In the genomic region with DNA sequence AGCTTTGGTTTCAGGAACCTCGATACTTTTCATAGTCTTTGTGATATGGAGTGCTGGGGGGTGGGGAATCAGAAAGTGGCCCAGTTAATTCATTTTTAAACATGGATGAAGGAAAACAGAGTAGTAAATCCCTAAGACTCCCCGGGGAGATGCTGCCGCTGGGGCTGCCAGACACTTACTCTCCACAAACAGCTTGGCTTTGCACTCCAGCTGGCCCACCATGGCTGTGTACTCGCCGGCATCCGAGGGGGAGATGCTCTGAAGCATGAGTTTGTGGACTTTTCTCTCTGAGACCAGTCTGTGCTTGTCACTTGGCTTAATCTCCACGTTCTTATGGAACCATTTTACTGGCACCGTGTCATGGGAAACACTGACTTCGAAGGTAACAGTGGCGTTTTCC, we compare ENCODE assay signal across 29 mouse cellular contexts. TPM values are rescaled to one million over a fixed set of nuclear protein-coding genes. Genes with fewer than 3 reads are reported as not detected.
DNase-seq lines count a peak whose midpoint lies in the region; ATAC-seq and TF ChIP-seq lines count a peak whose summit lies in the region.
"Had no signal": no experiment of that assay in that cellular context is flagged by ENCODE, and none has a peak within 500 bp of the region (broad histone marks: within the 10 kb centered on the region; RNA-seq: fewer than 3 reads in every experiment).

No protein-coding gene starts in this region.

- no peak overlapping the region for H3K27ac ChIP-seq in embryonic facial prominence, embryonic 14.5 days (replicated peaks; ENCODE audit: low read depth, low read length)
- no peak overlapping the region for H3K27ac ChIP-seq in embryonic facial prominence, embryonic 10.5 days (replicated peaks)
- H3K27ac ChIP-seq in kidney, postnatal 0 days, result no peak overlapping the region
- H3K27ac ChIP-seq in kidney, adult 2 months (ENCODE audit: insufficient read depth, low read depth, low read length), result no peak overlapping the region
- H3K27ac ChIP-seq in midbrain, embryonic 12.5 days (replicated peaks), result no peak overlapping the region
- H3K27ac ChIP-seq in midbrain, embryonic 16.5 days (ENCODE audit: low read length), result no peak overlapping the region
- H3K27ac ChIP-seq: embryonic facial prominence, embryonic 13.5 days; forebrain, embryonic 13.5 days; heart, adult 2 months; hindbrain, embryonic 14.5 days; limb, embryonic 10.5 days; limb, embryonic 15.5 days; liver, embryonic 14.5 days; macrophage; stomach, embryonic 15.5 days had no signal

- 0 out of 2 replicates have a peak, but pooled peaks cover 7% of the 10 kb centered on the region for H3K9me3 ChIP-seq in embryonic facial prominence, embryonic 14.5 days (ENCODE audit: control insufficient read depth, low read length)
- H3K9me3 ChIP-seq in embryonic facial prominence, embryonic 10.5 days, result no peaks in the 10 kb centered on the region
- no peaks in the 10 kb centered on the region for H3K9me3 ChIP-seq in kidney, postnatal 0 days (replicated peaks; ENCODE audit: low read length)
- H3K9me3 ChIP-seq in midbrain, embryonic 12.5 days, result 0 out of 2 replicates have a peak, but pooled peaks cover 6% of the 10 kb centered on the region
- no peaks in the 10 kb centered on the region for H3K9me3 ChIP-seq in midbrain, embryonic 16.5 days (replicated peaks; ENCODE audit: control insufficient read depth, low read length, poor library complexity, severe bottlenecking)
- H3K9me3 ChIP-seq: embryonic facial prominence, embryonic 13.5 days; heart, embryonic 12.5 days; limb, embryonic 10.5 days; limb, embryonic 15.5 days; stomach, embryonic 15.5 days had no signal

- H3K4me1 ChIP-seq in embryonic facial prominence, embryonic 14.5 days (ENCODE audit: control insufficient read depth, insufficient read depth, low read length), result no peaks in the 10 kb centered on the region
- no peaks in the 10 kb centered on the region for H3K4me1 ChIP-seq in embryonic facial prominence, embryonic 10.5 days
- H3K4me1 ChIP-seq in kidney, postnatal 0 days (replicated peaks; ENCODE audit: insufficient read depth, low read length), result no peaks in the 10 kb centered on the region
- no peaks in the 10 kb centered on the region for H3K4me1 ChIP-seq in kidney, adult 2 months (ENCODE audit: control insufficient read depth, insufficient read depth, low read length)
- H3K4me1 ChIP-seq in midbrain, embryonic 12.5 days, result no peaks in the 10 kb centered on the region
- H3K4me1 ChIP-seq in midbrain, embryonic 16.5 days (ENCODE audit: control insufficient read depth, insufficient read depth, low read length), result no peaks in the 10 kb centered on the region
- H3K4me1 ChIP-seq: embryonic facial prominence, embryonic 13.5 days; forebrain, embryonic 13.5 days; heart, embryonic 12.5 days; limb, embryonic 10.5 days; limb, embryonic 15.5 days; stomach, embryonic 15.5 days had no signal

- H3K27me3 ChIP-seq in embryonic facial prominence, embryonic 14.5 days (replicated peaks; ENCODE audit: control insufficient read depth, insufficient read depth, low read length), result no peaks in the 10 kb centered on the region
- H3K27me3 ChIP-seq in embryonic facial prominence, embryonic 10.5 days (replicated peaks; ENCODE audit: low read depth, poor library complexity, severe bottlenecking), result no peaks in the 10 kb centered on the region
- no peaks in the 10 kb centered on the region for H3K27me3 ChIP-seq in kidney, postnatal 0 days (ENCODE audit: insufficient read depth, low read length)
- no peaks in the 10 kb centered on the region for H3K27me3 ChIP-seq in kidney, adult 2 months (replicated peaks; ENCODE audit: control insufficient read depth, insufficient read depth, low read length)
- no peaks in the 10 kb centered on the region for H3K27me3 ChIP-seq in midbrain, embryonic 12.5 days
- H3K27me3 ChIP-seq in midbrain, embryonic 16.5 days (ENCODE audit: control insufficient read depth, insufficient read depth, low read depth, low read length), result no peaks in the 10 kb centered on the region
- H3K27me3 ChIP-seq: embryonic facial prominence, embryonic 13.5 days; forebrain, embryonic 13.5 days; heart, embryonic 12.5 days; limb, embryonic 15.5 days; stomach, embryonic 15.5 days had no signal

- 63% methylated on average over 10 of the region's 10 CpGs for WGBS in embryonic facial prominence, embryonic 14.5 days
- 76% methylated on average over 10 of the region's 10 CpGs for WGBS in embryonic facial prominence, embryonic 10.5 days
- 66% methylated on average over 10 of the region's 10 CpGs for WGBS in kidney, postnatal 0 days
- 69% methylated on average over 10 of the region's 10 CpGs for WGBS in kidney, adult 2 months
- 64% methylated on average over 10 of the region's 10 CpGs for WGBS in midbrain, embryonic 12.5 days
- 61% methylated on average over 10 of the region's 10 CpGs for WGBS in midbrain, embryonic 16.5 days

- no peak overlapping the region for H3K9ac ChIP-seq in embryonic facial prominence, embryonic 14.5 days (ENCODE audit: low read depth, low read length)
- no peak overlapping the region for H3K9ac ChIP-seq in kidney, postnatal 0 days (ENCODE audit: low read depth, low read length)
- no peak overlapping the region for H3K9ac ChIP-seq in midbrain, embryonic 12.5 days (replicated peaks)
- no peak overlapping the region for H3K9ac ChIP-seq in midbrain, embryonic 16.5 days (ENCODE audit: low read depth, low read length)
- H3K9ac ChIP-seq: embryonic facial prominence, embryonic 13.5 days; forebrain, embryonic 13.5 days; heart, embryonic 12.5 days; hindbrain, embryonic 14.5 days; limb, embryonic 15.5 days; liver, embryonic 14.5 days; stomach, embryonic 15.5 days had no signal

- TF ChIP-seq CTCF in kidney, postnatal 0 days (IDR thresholded peaks at IDR 0.05; ENCODE audit: low read depth), result no peak
- TF ChIP-seq CTCF in kidney, adult 2 months (conservative IDR thresholded peaks at IDR 0.05; ENCODE audit: insufficient read depth, insufficient read length, low read depth, low read length), result no peak

- no peak for ATAC-seq in embryonic facial prominence, embryonic 14.5 days (ENCODE audit: low read depth)
- no peak for ATAC-seq in kidney, postnatal 0 days (replicated peaks; ENCODE audit: low FRiP score, low read depth)
- ATAC-seq in midbrain, embryonic 12.5 days (ENCODE audit: low FRiP score, low read depth), result peak; percentile 27; the same call in 1 of the 2 replicates
- no peak for ATAC-seq in midbrain, embryonic 16.5 days
- ATAC-seq: forebrain, embryonic 13.5 days; inflammation-experienced regulatory T-cells, adult 6 months; Patski had no signal

- no peak overlapping the region for H3K4me2 ChIP-seq in embryonic facial prominence, embryonic 14.5 days (ENCODE audit: low read depth, low read length)
- no peak overlapping the region for H3K4me2 ChIP-seq in kidney, postnatal 0 days (ENCODE audit: low read length)
- H3K4me2 ChIP-seq in midbrain, embryonic 12.5 days (replicated peaks), result no peak overlapping the region
- H3K4me2 ChIP-seq in midbrain, embryonic 16.5 days (ENCODE audit: low read length), result no peak overlapping the region
- H3K4me2 ChIP-seq: embryonic facial prominence, embryonic 13.5 days; forebrain, embryonic 13.5 days; heart, embryonic 12.5 days; hindbrain, embryonic 14.5 days; limb, embryonic 15.5 days; stomach, embryonic 15.5 days had no signal

- TF ChIP-seq POLR2A in kidney, adult 2 months (IDR thresholded peaks at IDR 0.05; ENCODE audit: low read depth, low read length), result no peak

- no peak overlapping the region for H3K4me3 ChIP-seq in embryonic facial prominence, embryonic 14.5 days (ENCODE audit: low read depth, low read length)
- H3K4me3 ChIP-seq in embryonic facial prominence, embryonic 10.5 days, result no peak overlapping the region
- no peak overlapping the region for H3K4me3 ChIP-seq in kidney, postnatal 0 days (replicated peaks; ENCODE audit: low read depth, low read length)
- no peak overlapping the region for H3K4me3 ChIP-seq in kidney, adult 2 months (ENCODE audit: insufficient read depth, low read depth, low read length)
- H3K4me3 ChIP-seq in midbrain, embryonic 12.5 days, result no peak overlapping the region
- H3K4me3 ChIP-seq in midbrain, embryonic 16.5 days (ENCODE audit: low read depth, low read length), result no peak overlapping the region
- H3K4me3 ChIP-seq: embryonic facial prominence, embryonic 13.5 days; erythroblast, embryonic 14.5 days; forebrain, embryonic 13.5 days; heart, adult 2 months; heart, embryonic 12.5 days; limb, embryonic 10.5 days; limb, embryonic 15.5 days; stomach, embryonic 15.5 days had no signal

- H3K36me3 ChIP-seq in embryonic facial prominence, embryonic 14.5 days (ENCODE audit: control insufficient read depth, insufficient read depth, low read length), result no peaks in the 10 kb centered on the region
- H3K36me3 ChIP-seq in embryonic facial prominence, embryonic 10.5 days (replicated peaks), result no peaks in the 10 kb centered on the region
- H3K36me3 ChIP-seq in kidney, postnatal 0 days (ENCODE audit: insufficient read depth, low read length), result no peaks in the 10 kb centered on the region
- no peaks in the 10 kb centered on the region for H3K36me3 ChIP-seq in kidney, adult 2 months (ENCODE audit: control insufficient read depth, insufficient read depth, low read length)
- H3K36me3 ChIP-seq in midbrain, embryonic 12.5 days, result no peaks in the 10 kb centered on the region
- no peaks in the 10 kb centered on the region for H3K36me3 ChIP-seq in midbrain, embryonic 16.5 days (ENCODE audit: control insufficient read depth, insufficient read depth, low read length)
- H3K36me3 ChIP-seq: embryonic facial prominence, embryonic 13.5 days; limb, embryonic 10.5 days; limb, embryonic 15.5 days; stomach, embryonic 15.5 days had no signal

- DNase-seq in embryonic facial prominence, embryonic 14.5 days (ENCODE audit: low spot score), result peak; percentile 9
- no peak for DNase-seq in embryonic facial prominence, embryonic 10.5 days (ENCODE audit: low spot score)
- DNase-seq in kidney, postnatal 0 days (ENCODE audit: low spot score), result peak; percentile 38
- no peak for DNase-seq in kidney, adult 2 months
- peak; percentile 7 for DNase-seq in retina, postnatal 1 day
- DNase-seq: adrenal gland, postnatal 10 days; cerebellum, adult 2 months; cerebellum, postnatal 36 days; heart, adult 2 months; heart, postnatal 4 days; kidney, adult 11 months; kidney, postnatal 36 days; lung, adult 2 months; lung, postnatal 10 days; right cerebral cortex, postnatal 25 days had no signal

RNA-seq across cellular contexts. Expression of a gene that starts 43.8 kb away (rescaled TPM):
- polyA plus RNA-seq in embryonic facial prominence, embryonic 14.5 days (2014; fragmentation: Nextera tagmentation; extraction: Ambion mirVana), result 205 and 216 TPM in 2 replicates
- polyA plus RNA-seq in embryonic facial prominence, embryonic 10.5 days (2016; fragmentation: Nextera tagmentation; extraction: Ambion mirVana), result 0.64 and 1.5 TPM in 2 replicates
- 0.05 and 0.14 TPM in 2 replicates for polyA plus RNA-seq in kidney, postnatal 0 days (2015; fragmentation: Nextera tagmentation; extraction: Ambion mirVana)
- polyA plus RNA-seq in kidney, adult 2 months (2012; rRNA removed), result 0.07 and 1.2 TPM in 2 replicates
- 0.45 and 0.52 TPM in 2 replicates for polyA plus RNA-seq in midbrain, embryonic 12.5 days (2016; fragmentation: Nextera tagmentation; extraction: Ambion mirVana)
- polyA plus RNA-seq in midbrain, embryonic 16.5 days (2015; fragmentation: Nextera tagmentation; extraction: Ambion mirVana), result 0.21 and 0.42 TPM in 2 replicates
- polyA plus RNA-seq: macrophage had no signal

Comparison
In these comparisons a context has a peak if more than half of its experiments do, and no peak if none do; other contexts are left out.
1. DNase-seq: peak in embryonic facial prominence, embryonic 14.5 days (single experiment), kidney, postnatal 0 days (single experiment) and retina, postnatal 1 day (single experiment); none in embryonic facial prominence, embryonic 10.5 days (single experiment) and kidney, adult 2 months (single experiment).
2. RNA of a gene that starts 43.8 kb away (polyA plus RNA-seq): 205 to 216 TPM in embryonic facial prominence, embryonic 14.5 days; 0.07 to 1.2 TPM in kidney, adult 2 months, 0.64 to 1.5 TPM in embryonic facial prominence, embryonic 10.5 days, 0.45 to 0.52 TPM in midbrain, embryonic 12.5 days, 0.21 to 0.42 TPM in midbrain, embryonic 16.5 days and 0.05 to 0.14 TPM in kidney, postnatal 0 days; every median in the first group is over 10 times any median in the second.